Mouse (Mus musculus): ENCODE data around the gene Gm11020.

The Gm11020 gene

DNA sequence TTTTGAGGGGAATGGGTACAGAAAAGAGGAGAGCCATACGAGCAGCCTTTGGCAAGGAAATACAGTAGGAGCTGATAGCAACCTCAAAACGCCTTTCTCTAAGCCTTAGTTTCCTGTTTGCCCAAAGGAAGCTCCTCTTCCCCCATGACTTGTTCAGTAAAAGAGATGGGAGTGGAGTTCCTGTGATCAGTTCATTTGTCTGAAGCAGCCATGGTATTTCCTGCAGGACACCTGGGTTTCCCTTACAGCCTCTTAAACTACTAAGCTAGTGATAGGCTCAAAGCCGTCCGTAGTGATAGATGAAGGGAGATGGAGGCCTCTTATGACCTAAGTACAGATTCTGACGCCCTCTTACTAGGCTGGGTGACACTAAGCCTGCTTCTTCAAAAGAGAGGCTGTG is 21.1 kb downstream of the Gm11020 start:
- DNase-seq (ENCODE audit: low read depth), result no peak

DNA sequence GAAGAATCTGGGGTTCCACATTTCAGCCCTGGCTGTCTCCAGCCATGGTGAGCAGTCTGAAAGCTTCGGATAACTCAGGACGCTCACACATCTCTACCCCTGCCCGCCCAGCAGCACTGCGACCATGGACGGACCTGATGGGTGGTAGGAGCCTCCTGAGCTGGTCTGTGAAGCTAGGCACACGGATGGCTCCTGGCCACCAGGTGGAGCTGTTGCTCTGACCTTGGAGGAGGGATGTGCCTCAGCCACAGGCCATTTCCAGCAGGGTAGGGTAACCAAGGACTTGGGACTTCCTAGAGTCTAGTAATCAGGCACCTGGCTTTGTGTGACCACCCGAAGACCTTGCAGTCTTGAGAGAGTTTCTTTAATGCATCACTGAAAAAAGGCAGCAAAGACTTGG is 22.6 kb downstream of the Gm11020 start:
- DNase-seq (ENCODE audit: low read depth), result peak; percentile 90

- DNase-seq (ENCODE audit: low read depth), result no peak
These were observed 23.3 kb downstream of the Gm11020 start for GRCm38 (mm10) chr8:104344622-104345021.

DNA sequence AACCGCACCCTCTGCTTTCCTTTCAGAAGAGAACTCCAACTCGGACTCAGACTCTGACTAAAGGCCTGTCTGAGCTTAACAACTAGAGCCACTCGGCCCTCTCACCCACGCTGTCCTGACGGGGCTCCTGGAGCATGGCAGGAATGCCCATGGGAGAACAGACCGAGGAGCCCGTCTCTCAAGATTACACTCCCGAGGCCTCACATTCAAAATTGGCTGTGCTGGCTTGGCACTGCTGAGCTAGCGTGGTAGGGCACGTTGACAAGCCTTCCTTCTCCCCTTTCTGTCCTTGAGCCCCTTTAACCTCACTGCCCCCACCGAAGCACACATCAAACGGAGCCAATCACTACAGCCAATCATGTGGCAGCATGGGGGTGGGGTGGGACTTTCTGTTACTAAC is 25.3 kb downstream of the Gm11020 start:
- DNase-seq (ENCODE audit: low read depth), result no peak

DNA sequence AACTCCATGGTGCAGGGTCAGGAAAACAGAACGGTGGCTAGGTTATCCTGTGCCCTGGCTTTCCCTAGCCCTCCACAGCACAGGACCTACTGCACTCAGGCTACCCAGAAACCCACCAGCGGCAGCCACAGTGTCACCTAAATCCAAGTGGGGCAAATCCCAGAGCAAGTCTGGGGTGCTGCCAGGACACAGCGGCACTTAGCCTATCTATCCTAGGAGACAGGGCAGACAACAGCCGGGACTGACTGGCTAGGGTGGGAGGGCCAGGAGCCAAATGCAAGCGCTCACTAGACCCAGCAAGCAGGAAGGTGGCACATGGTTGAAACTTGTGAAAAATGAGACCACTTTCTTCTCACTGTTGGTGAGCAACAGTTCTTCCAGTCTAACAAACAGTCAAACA is 27.6 kb downstream of the Gm11020 start:
- no peak for DNase-seq (ENCODE audit: low read depth)

GRCm38 (mm10) chr8:104350047-104350446 is 28.7 kb downstream of the Gm11020 start:
- no peak for DNase-seq (ENCODE audit: low read depth)

GRCm38 (mm10) chr8:104353186-104353585 is 31.8 kb downstream of the Gm11020 start:
- DNase-seq (ENCODE audit: low read depth), result no peak

GRCm38 (mm10) chr8:104354504-104354903 is 33.1 kb downstream of the Gm11020 start:
- DNase-seq (ENCODE audit: low read depth), result no peak

DNA sequence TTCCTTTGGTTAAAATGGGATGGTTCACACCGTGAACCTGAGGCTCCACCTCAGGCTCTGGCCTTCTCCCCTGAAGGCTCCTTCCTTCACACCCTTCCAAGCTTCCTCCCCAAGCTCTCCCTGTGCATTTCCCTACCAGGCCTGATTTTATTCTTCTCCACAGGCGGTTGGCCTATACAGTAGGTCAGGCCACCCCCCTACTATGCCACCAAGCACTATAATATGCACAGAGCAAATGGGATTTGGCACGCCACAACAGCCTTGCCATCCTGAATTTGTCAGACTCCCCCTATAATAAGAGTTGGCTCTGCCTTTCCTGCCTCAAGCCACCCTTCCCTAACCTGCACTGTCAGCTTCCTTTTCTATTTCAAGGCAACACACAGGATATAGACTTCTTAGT is 37.3 kb downstream of the Gm11020 start:
- no peak for DNase-seq (ENCODE audit: low read depth)

- DNase-seq (ENCODE audit: low read depth), result no peak
These were observed 38.5 kb downstream of the Gm11020 start for GRCm38 (mm10) chr8:104359778-104360456.

- DNase-seq (ENCODE audit: low read depth), result no peak
These were observed 44.3 kb downstream of the Gm11020 start for GRCm38 (mm10) chr8:104365695-104366094.

GRCm38 (mm10) chr8:104367398-104367797 is 46.0 kb downstream of the Gm11020 start:
- no peak for DNase-seq (ENCODE audit: low read depth)

GRCm38 (mm10) chr8:104369591-104369990 is 48.2 kb downstream of the Gm11020 start:
- no peak for DNase-seq (ENCODE audit: low read depth)

DNA sequence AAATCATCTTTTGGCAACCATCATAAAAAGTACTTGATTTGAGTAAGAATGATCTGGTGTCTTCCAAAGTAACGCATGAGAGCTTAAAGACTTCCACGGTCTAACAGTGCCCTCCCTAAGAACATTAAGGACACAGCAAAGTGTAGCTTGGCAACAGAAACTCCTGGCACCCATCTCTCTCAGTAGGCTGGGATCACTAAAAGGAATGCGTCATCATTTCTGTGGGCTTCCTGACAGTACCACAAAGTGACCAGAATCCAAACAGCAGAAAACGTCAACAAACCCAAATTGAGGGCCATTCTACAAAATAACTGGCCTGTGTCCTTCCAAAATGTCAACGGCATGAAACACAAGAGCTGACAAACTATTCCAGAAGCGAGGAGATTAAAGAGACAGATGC is 48.7 kb downstream of the Gm11020 start:
- DNase-seq (ENCODE audit: low read depth), result no peak

GRCm38 (mm10) chr8:104371121-104371520 is 49.8 kb downstream of the Gm11020 start:
- DNase-seq (ENCODE audit: low read depth), result no peak

All from induced T-regulatory cell, adult 2 months (primary cell).